Mouse (Mus musculus): ENCODE data around the gene Mta1.

Mta1 gene

GRCm38 (mm10) chr12:113146112-113147057, 48.3 kb downstream of the Mta1 start, which contains the start of gene Crip1:
TSS of gene Crip1 (plus strand) at chr12:113146316.
- peak; percentile 32; the same call in 1 of the 2 replicates for ATAC-seq (ENCODE audit: insufficient number of reproducible peaks, low FRiP score, low TSS enrichment)

- no peak for ATAC-seq (ENCODE audit: insufficient number of reproducible peaks, low FRiP score, low TSS enrichment)
Measured at GRCm38 (mm10) chr12:113147481-113147880, 49.4 kb downstream of the Mta1 start.

GRCm38 (mm10) chr12:113148381-113149035, 50.4 kb downstream of the Mta1 start:
- no peak for ATAC-seq (ENCODE audit: insufficient number of reproducible peaks, low FRiP score, low TSS enrichment)

- ATAC-seq (ENCODE audit: insufficient number of reproducible peaks, low FRiP score, low TSS enrichment), result no peak
Measured at GRCm38 (mm10) chr12:113149341-113149740, 51.3 kb downstream of the Mta1 start.

- no peak for ATAC-seq (ENCODE audit: insufficient number of reproducible peaks, low FRiP score, low TSS enrichment)
Measured at GRCm38 (mm10) chr12:113149896-113150295, 51.8 kb downstream of the Mta1 start.

GRCm38 (mm10) chr12:113150591-113150990, 52.5 kb downstream of the Mta1 start:
- no peak for ATAC-seq (ENCODE audit: insufficient number of reproducible peaks, low FRiP score, low TSS enrichment)

GRCm38 (mm10) chr12:113151046-113151445, 53.0 kb downstream of the Mta1 start:
- ATAC-seq (ENCODE audit: insufficient number of reproducible peaks, low FRiP score, low TSS enrichment), result no peak

GRCm38 (mm10) chr12:113151661-113152271, 53.7 kb downstream of the Mta1 start:
- no peak for ATAC-seq (ENCODE audit: insufficient number of reproducible peaks, low FRiP score, low TSS enrichment)

GRCm38 (mm10) chr12:113152272-113152661, 54.2 kb downstream of the Mta1 start:
- ATAC-seq (ENCODE audit: insufficient number of reproducible peaks, low FRiP score, low TSS enrichment), result no peak

- ATAC-seq (ENCODE audit: insufficient number of reproducible peaks, low FRiP score, low TSS enrichment), result no peak
Measured at GRCm38 (mm10) chr12:113152991-113153525, 55.0 kb downstream of the Mta1 start.

GRCm38 (mm10) chr12:113153971-113154370, 55.9 kb downstream of the Mta1 start:
- no peak for ATAC-seq (ENCODE audit: insufficient number of reproducible peaks, low FRiP score, low TSS enrichment)

- ATAC-seq (ENCODE audit: insufficient number of reproducible peaks, low FRiP score, low TSS enrichment), result no peak
Measured at GRCm38 (mm10) chr12:113154747-113155075, 56.6 kb downstream of the Mta1 start.

GRCm38 (mm10) chr12:113155076-113155771, 57.1 kb downstream of the Mta1 start:
- no peak for ATAC-seq (ENCODE audit: insufficient number of reproducible peaks, low FRiP score, low TSS enrichment)

- ATAC-seq (ENCODE audit: insufficient number of reproducible peaks, low FRiP score, low TSS enrichment), result peak; percentile 95
Measured at GRCm38 (mm10) chr12:113155887-113156539, 57.9 kb downstream of the Mta1 start, which contains the start of gene Tedc1. TSS of gene Tedc1 (plus strand) at chr12:113156421.

- no peak for ATAC-seq (ENCODE audit: insufficient number of reproducible peaks, low FRiP score, low TSS enrichment)
Measured at GRCm38 (mm10) chr12:113156540-113156929, 58.5 kb downstream of the Mta1 start.

- no peak for ATAC-seq (ENCODE audit: insufficient number of reproducible peaks, low FRiP score, low TSS enrichment)
Measured at GRCm38 (mm10) chr12:113157002-113157401, 58.9 kb downstream of the Mta1 start.

- no peak for ATAC-seq (ENCODE audit: insufficient number of reproducible peaks, low FRiP score, low TSS enrichment)
Measured at GRCm38 (mm10) chr12:113157521-113157920, 59.4 kb downstream of the Mta1 start.

- ATAC-seq (ENCODE audit: insufficient number of reproducible peaks, low FRiP score, low TSS enrichment), result no peak
Measured at GRCm38 (mm10) chr12:113157971-113158370, 59.9 kb downstream of the Mta1 start.

- peak; percentile 46 for ATAC-seq (ENCODE audit: insufficient number of reproducible peaks, low FRiP score, low TSS enrichment)
Measured at GRCm38 (mm10) chr12:113163561-113164006, 65.5 kb downstream of the Mta1 start.

Data from cerebellum, adult (tissue).